Mouse (Mus musculus) olfactory bulb, adult 2 months (tissue): ENCODE measurements around the gene Kif1bp.

Experiments used
- CTCF ChIP-seq: fragments of 200-500 bp; IDR thresholded peaks from 2 replicates; pipeline ENCODE4 v1.5.1; 2012; ENCODE audit warnings: low read depth, mild to moderate bottlenecking, low read length, moderate library complexity; ENCODE audit not compliant: insufficient read depth
- POLR2A ChIP-seq: fragments of 200-500 bp; IDR thresholded peaks from 2 replicates; pipeline ENCODE4 v1.6.1; 2012; ENCODE audit warnings: mild to moderate bottlenecking, low read depth, low read length, moderate library complexity; ENCODE audit not compliant: insufficient read depth

GRCm38 (mm10) chr10:62588616-62589015 lies 10.4 kb upstream of the Kif1bp start:
- no peak for TF ChIP-seq POLR2A
- TF ChIP-seq CTCF = no peak
